35 mouse cellular contexts compared by ENCODE assay signal in the genomic region with DNA sequence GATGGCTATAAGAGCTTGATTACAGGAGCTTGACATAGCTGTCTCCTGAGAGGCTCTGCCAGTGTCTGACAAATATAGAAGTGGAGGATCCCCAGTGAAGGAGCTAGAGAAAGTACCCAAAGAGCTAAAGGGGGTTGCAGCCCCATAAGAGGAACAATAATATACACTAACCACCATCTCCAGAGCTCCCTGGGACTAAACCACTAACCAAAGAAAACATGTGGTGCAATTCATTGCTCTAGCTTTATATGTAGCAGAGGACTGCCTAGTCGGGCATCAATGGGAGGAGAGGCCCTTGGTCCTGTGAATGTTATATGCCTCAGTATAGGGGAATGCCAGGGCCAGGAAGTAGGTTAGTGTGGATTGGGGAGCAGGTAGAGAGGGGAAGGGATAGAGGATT.
"Had no signal": no experiment of that assay in that cellular context is flagged by ENCODE, and none has a peak within 500 bp of the region (broad histone marks: within the 10 kb centered on the region; RNA-seq: fewer than 3 reads in every experiment).

No protein-coding gene starts in this region.

- H3K27ac ChIP-seq: heart, embryonic 10.5 days; heart, embryonic 13.5 days; heart, embryonic 15.5 days; hindbrain, embryonic 10.5 days; hindbrain, embryonic 12.5 days; hindbrain, embryonic 13.5 days; hindbrain, embryonic 14.5 days; hindbrain, embryonic 15.5 days; hindbrain, postnatal 0 days; intestine, embryonic 15.5 days; kidney, embryonic 15.5 days; kidney, postnatal 0 days; layer of hippocampus, adult 2 months had no signal

- H3K36me3 ChIP-seq: heart, embryonic 10.5 days; heart, embryonic 12.5 days; heart, embryonic 13.5 days; heart, embryonic 15.5 days; hindbrain, embryonic 10.5 days; hindbrain, embryonic 12.5 days; hindbrain, embryonic 13.5 days; hindbrain, embryonic 15.5 days; intestine, embryonic 15.5 days; kidney, embryonic 15.5 days had no signal

- H3K4me1 ChIP-seq: heart, embryonic 10.5 days; heart, embryonic 12.5 days; heart, embryonic 13.5 days; heart, embryonic 15.5 days; hindbrain, embryonic 10.5 days; hindbrain, embryonic 12.5 days; hindbrain, embryonic 13.5 days; hindbrain, embryonic 15.5 days; intestine, embryonic 15.5 days; kidney, embryonic 15.5 days had no signal

- H3K27me3 ChIP-seq: heart, embryonic 12.5 days; heart, embryonic 13.5 days; heart, embryonic 15.5 days; hindbrain, embryonic 12.5 days; hindbrain, embryonic 13.5 days; hindbrain, embryonic 15.5 days; intestine, embryonic 15.5 days; kidney, embryonic 15.5 days had no signal

- ATAC-seq: hindbrain, embryonic 16.5 days; hindbrain, postnatal 0 days; inflammation-experienced regulatory T-cells, adult 6 months; intestine, embryonic 15.5 days; intestine, embryonic 16.5 days; intestine, postnatal 0 days had no signal

- H3K4me3 ChIP-seq: heart, embryonic 10.5 days; heart, embryonic 12.5 days; heart, embryonic 13.5 days; heart, embryonic 15.5 days; hindbrain, embryonic 10.5 days; hindbrain, embryonic 12.5 days; hindbrain, embryonic 13.5 days; hindbrain, embryonic 15.5 days; intestine, embryonic 15.5 days; kidney, embryonic 15.5 days; layer of hippocampus, adult 2 months had no signal

- DNase-seq: heart, postnatal 10 days; heart, postnatal 14 days; heart, postnatal 36 days; heart, postnatal 4 days; kidney, adult 11 months; kidney, adult 18-20 months; kidney, adult 2 months; kidney, adult 8-10 months; kidney, adult 9 months; kidney, postnatal 10 days; kidney, postnatal 14 days; kidney, postnatal 25 days; kidney, postnatal 36 days; kidney, postnatal 4 days; layer of hippocampus, adult 9-11 months; layer of hippocampus, postnatal 36 days had no signal

- H3K4me2 ChIP-seq: heart, embryonic 11.5 days; heart, embryonic 12.5 days; heart, embryonic 13.5 days; heart, embryonic 15.5 days; hindbrain, embryonic 12.5 days; hindbrain, embryonic 13.5 days; hindbrain, embryonic 14.5 days; hindbrain, embryonic 15.5 days; intestine, embryonic 15.5 days; kidney, embryonic 15.5 days had no signal

- H3K9ac ChIP-seq: heart, embryonic 12.5 days; heart, embryonic 13.5 days; heart, embryonic 15.5 days; hindbrain, embryonic 12.5 days; hindbrain, embryonic 13.5 days; hindbrain, embryonic 14.5 days; hindbrain, embryonic 15.5 days; intestine, embryonic 15.5 days; kidney, embryonic 15.5 days had no signal

- H3K9me3 ChIP-seq: heart, embryonic 10.5 days; heart, embryonic 12.5 days; heart, embryonic 13.5 days; heart, embryonic 15.5 days; hindbrain, embryonic 10.5 days; hindbrain, embryonic 12.5 days; hindbrain, embryonic 13.5 days; hindbrain, embryonic 15.5 days; intestine, embryonic 15.5 days; kidney, embryonic 15.5 days had no signal
